Mouse (Mus musculus) testis, adult 2 months (tissue): ENCODE results near the gene Foxo1.

Experiments used
- CTCF ChIP-seq: fragments of 200-500 bp; IDR thresholded peaks from 2 replicates; pipeline ENCODE4 v1.5.1; 2012; ENCODE audit warnings: low read depth, mild to moderate bottlenecking, inconsistent platforms, low read length, moderate library complexity; ENCODE audit not compliant: control insufficient read depth, insufficient read depth, insufficient replicate concordance
- POLR2A ChIP-seq: fragments of 200-500 bp; IDR thresholded peaks from 2 replicates; pipeline ENCODE4 v1.6.1; 2012; ENCODE audit warnings: low read depth, mild to moderate bottlenecking, inconsistent platforms, low read length, moderate library complexity; ENCODE audit not compliant: control insufficient read depth

- TF ChIP-seq CTCF (no peak), POLR2A (no peak)
Measured at GRCm38 (mm10) chr3:52268487-52268736, 276 bp downstream of the Foxo1 start.
